Mouse (Mus musculus) kidney, adult 2 months (tissue): ENCODE results near the gene Knop1. TPM values are rescaled to one million over a fixed set of nuclear protein-coding genes. Genes with fewer than 3 reads are reported as not detected.

ENCODE experiments used
- DNase-seq: peaks from one replicate; pipeline ENCODE4 v3.0.0; 2021
- H3K27ac ChIP-seq: fragments of 200-500 bp; 2 replicates; pipeline ENCODE4 v1.5.1; 2012; ENCODE audit warnings: low read depth, low read length, control low read depth, inconsistent platforms; ENCODE audit not compliant: insufficient read depth
- H3K27me3 ChIP-seq: fragments of 200-500 bp; replicated peaks from 2 replicates; pipeline ENCODE4 v1.6.1; 2012; ENCODE audit warnings: mild to moderate bottlenecking, moderate library complexity, low read length, inconsistent platforms; ENCODE audit not compliant: control insufficient read depth, insufficient read depth
- H3K36me3 ChIP-seq: fragments of 200-500 bp; 2 replicates; pipeline ENCODE4 v1.6.1; 2012; ENCODE audit warnings: mild to moderate bottlenecking, moderate library complexity, low read length, inconsistent platforms; ENCODE audit not compliant: control insufficient read depth, insufficient read depth
- H3K4me1 ChIP-seq: fragments of 200-500 bp; 2 replicates; pipeline ENCODE4 v1.6.1; 2011; ENCODE audit warnings: low read length; ENCODE audit not compliant: control insufficient read depth, insufficient read depth
- H3K4me3 ChIP-seq: fragments of 200-500 bp; 2 replicates; pipeline ENCODE4 v1.5.1; 2011; ENCODE audit warnings: mild to moderate bottlenecking, low read depth, low read length, control low read depth; ENCODE audit not compliant: insufficient read depth
- CTCF ChIP-seq: fragments of 200-500 bp; conservative IDR thresholded peaks from 2 replicates; pipeline ENCODE4 v1.5.1; 2011; ENCODE audit warnings: low read depth, mild to moderate bottlenecking, control low read depth, low read length, moderate library complexity, mixed read lengths; ENCODE audit not compliant: insufficient read depth, insufficient read length
- POLR2A ChIP-seq: fragments of 200-500 bp; IDR thresholded peaks from one replicate; pipeline ENCODE4 v1.6.1; 2011; ENCODE audit warnings: low read depth, low read length, control low read depth
- WGBS: fragments of 180-500 bp; shearing (Covaris S2); methylation state at CpG from one replicate; pipeline ENCODE4 v1.1.7; 2018; 5-methylcytosine and 5-hydroxymethylcytosine counted together
- polyA plus RNA-seq: library from polyadenylated mRNA; depleted of rRNA; stranded (reverse); fragments of >200 nt; gene quantifications from 2 replicates; pipeline ENCODE4 v1.2.3, GENCODE M21; 2012; rRNA removed

Gene Knop1
- polyA plus RNA-seq: 10.0 and 11.8 TPM in 2 replicates

DNA sequence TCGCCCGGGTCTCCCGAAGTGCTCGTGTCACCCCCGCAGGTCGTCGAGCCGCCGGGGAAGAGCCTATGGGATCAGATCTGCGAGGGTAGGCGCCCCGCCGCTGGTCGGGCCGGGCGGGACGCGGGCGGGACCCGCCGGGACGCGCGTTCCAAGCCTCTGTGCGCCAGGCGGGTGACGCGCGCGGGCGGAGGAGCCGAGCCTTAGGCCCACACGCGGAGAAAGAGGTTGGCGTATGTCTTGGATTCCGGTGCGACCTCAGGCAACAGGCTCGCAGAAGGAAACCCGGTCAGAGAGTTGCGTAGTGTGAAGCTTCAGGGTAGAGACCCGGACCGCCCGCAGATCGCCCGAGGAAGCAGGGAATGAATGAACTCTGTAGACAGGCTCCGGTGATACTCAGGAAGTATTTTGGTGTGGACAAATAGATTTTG, at the start of gene Knop1:
Gene Knop1, minus strand, starts transcription at position 378 of the 428 bp plus-strand sequence.
- WGBS: under 1% methylated on average over 46 of the region's 46 CpGs
- H3K27ac ChIP-seq: peak within 1 kb of the TSS; percentile 41
- H3K4me1 ChIP-seq: peaks cover 4% of the 10 kb centered on the region; the same call in 1 of the 2 replicates
- no peak for DNase-seq
- H3K27me3 ChIP-seq: no peaks in the 10 kb centered on the region
- TF ChIP-seq POLR2A (no peak), CTCF (no peak)
- H3K4me3 ChIP-seq: peak within 1 kb of the TSS; percentile 77
- no peaks in the 10 kb centered on the region for H3K36me3 ChIP-seq

DNA sequence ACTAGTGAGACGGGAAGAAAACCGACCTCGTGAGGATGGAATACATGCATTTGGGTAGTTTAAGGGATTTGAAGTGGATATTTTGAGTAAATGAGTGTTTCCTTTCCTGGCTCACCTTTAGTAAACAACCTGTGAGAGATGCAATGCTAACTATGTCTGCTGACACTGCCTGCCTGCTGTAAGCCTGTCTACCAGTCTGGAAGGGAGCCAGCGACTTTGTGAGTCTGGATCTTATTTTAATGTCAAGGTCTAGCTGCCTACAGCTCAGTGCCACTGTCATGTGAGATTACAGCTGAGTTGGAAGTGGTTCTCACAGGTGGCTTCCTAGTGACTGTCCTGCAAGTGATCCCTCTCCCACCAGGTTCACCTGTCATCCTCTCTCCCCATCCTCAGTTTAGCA, 48.5 kb upstream of the Knop1 start:
- H3K27me3 ChIP-seq: no peaks in the 10 kb centered on the region
- H3K4me1 ChIP-seq: no peaks in the 10 kb centered on the region
- H3K27ac ChIP-seq: no peak overlapping the region
- no peak overlapping the region for H3K4me3 ChIP-seq
- TF ChIP-seq CTCF (no peak), POLR2A (no peak)
- no peaks in the 10 kb centered on the region for H3K36me3 ChIP-seq
- DNase-seq: no peak
- 85% methylated on average over 4 of the region's 4 CpGs for WGBS

DNA sequence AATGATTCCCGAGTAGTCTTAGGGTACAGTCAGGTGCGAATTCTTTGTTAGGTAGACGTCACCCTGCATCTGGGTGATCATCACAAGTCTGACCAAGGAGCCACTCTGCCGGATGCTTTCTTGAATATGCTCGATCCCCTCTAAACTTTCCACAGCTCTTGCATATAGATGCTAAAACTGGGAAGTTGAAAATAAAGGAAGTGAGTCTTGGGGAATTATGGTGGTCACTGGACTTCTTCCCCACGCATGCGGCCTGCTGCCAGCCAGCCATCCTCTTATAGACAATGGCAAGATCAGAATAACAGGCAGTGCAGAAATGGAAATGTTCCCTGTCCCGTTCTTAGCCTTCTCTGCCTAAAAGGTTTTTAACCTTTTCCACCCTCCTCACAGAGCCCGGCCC, 47.8 kb upstream of the Knop1 start:
- no peak for DNase-seq
- H3K27me3 ChIP-seq: no peaks in the 10 kb centered on the region
- no peak overlapping the region for H3K4me3 ChIP-seq
- H3K36me3 ChIP-seq: no peaks in the 10 kb centered on the region
- H3K27ac ChIP-seq: no peak overlapping the region
- no peaks in the 10 kb centered on the region for H3K4me1 ChIP-seq
- TF ChIP-seq CTCF: no peak
- TF ChIP-seq POLR2A: no peak
- 91% methylated on average over 9 of the region's 9 CpGs for WGBS

DNA sequence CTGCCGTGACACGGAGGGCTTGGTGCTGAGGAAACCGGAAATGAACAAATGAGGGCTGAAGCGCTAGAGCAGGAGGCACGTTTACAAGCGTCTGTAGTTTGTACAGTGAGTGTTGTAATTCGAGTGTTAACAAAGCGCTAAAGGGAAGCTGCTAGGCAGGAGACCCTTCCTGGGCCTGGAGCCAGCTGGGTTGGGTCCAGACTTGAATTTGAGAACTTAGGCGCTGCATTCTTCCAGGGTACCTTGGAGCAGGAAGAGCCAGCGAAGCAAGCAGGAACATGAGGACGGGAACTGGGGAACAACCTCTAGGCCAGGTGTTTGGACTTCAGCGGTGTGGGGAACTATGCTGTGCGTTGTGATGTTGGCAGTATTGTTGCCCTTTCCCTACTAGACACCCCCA, 46.9 kb upstream of the Knop1 start:
- Histone ChIP-seq H3K27me3 (no peaks in the 10 kb centered on the region), H3K4me3 (no peak overlapping the region), H3K36me3 (no peaks in the 10 kb centered on the region), H3K27ac (no peak overlapping the region), H3K4me1 (no peaks in the 10 kb centered on the region)
- DNase-seq: peak; percentile 10
- no peak for TF ChIP-seq CTCF
- TF ChIP-seq POLR2A: no peak
- 19% methylated on average over 13 of the region's 13 CpGs for WGBS

DNA sequence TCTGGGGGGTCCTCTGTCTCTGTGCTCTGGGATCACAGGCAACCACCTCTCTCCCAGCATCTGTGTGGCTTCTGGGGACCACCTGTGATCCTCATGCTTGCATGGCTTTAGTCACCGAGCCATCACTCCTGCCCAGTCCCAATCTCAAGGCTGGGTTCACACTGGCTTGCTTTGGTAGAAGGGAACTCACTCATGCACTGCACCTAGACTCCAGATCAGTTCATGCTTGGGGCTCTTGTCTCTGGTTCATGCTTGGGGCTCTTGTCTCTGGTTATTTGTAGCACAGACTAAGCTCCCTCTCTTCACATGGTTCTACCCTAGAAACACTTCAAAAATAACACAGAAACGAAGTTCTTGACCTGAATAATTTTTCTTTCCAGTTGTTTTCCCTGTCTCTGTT, 44.0 kb upstream of the Knop1 start:
- H3K27me3 ChIP-seq: no peaks in the 10 kb centered on the region
- H3K36me3 ChIP-seq: no peaks in the 10 kb centered on the region
- 86% methylated on average over 2 of the region's 2 CpGs for WGBS
- H3K4me3 ChIP-seq: no peak overlapping the region
- no peak overlapping the region for H3K27ac ChIP-seq
- no peaks in the 10 kb centered on the region for H3K4me1 ChIP-seq
- TF ChIP-seq POLR2A (no peak), CTCF (no peak)
- DNase-seq: no peak

DNA sequence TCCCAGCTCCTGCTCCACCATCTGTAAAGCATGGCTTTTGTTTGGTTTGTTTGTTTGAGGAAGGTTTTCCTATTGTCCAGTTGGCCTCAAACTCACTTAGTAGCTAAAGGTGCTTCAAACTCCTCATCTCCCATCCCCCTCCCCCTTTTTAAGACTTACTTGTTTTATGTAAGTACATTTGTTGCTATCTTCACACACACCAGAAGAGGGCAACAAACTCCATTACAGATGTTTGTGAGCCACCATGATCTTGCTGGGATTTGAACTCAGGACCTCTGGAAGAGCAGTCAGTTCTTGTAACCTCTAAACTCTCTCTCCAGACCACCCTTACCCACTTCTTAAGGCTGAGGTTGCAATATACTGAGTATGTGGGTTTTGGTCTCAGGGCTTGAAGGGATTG, 42.0 kb upstream of the Knop1 start:
- H3K27me3 ChIP-seq: no peaks in the 10 kb centered on the region
- no peak for TF ChIP-seq POLR2A
- TF ChIP-seq CTCF: no peak
- no peak overlapping the region for H3K4me3 ChIP-seq
- H3K4me1 ChIP-seq: no peaks in the 10 kb centered on the region
- no peak for DNase-seq
- no peaks in the 10 kb centered on the region for H3K36me3 ChIP-seq
- H3K27ac ChIP-seq: no peak overlapping the region

DNA sequence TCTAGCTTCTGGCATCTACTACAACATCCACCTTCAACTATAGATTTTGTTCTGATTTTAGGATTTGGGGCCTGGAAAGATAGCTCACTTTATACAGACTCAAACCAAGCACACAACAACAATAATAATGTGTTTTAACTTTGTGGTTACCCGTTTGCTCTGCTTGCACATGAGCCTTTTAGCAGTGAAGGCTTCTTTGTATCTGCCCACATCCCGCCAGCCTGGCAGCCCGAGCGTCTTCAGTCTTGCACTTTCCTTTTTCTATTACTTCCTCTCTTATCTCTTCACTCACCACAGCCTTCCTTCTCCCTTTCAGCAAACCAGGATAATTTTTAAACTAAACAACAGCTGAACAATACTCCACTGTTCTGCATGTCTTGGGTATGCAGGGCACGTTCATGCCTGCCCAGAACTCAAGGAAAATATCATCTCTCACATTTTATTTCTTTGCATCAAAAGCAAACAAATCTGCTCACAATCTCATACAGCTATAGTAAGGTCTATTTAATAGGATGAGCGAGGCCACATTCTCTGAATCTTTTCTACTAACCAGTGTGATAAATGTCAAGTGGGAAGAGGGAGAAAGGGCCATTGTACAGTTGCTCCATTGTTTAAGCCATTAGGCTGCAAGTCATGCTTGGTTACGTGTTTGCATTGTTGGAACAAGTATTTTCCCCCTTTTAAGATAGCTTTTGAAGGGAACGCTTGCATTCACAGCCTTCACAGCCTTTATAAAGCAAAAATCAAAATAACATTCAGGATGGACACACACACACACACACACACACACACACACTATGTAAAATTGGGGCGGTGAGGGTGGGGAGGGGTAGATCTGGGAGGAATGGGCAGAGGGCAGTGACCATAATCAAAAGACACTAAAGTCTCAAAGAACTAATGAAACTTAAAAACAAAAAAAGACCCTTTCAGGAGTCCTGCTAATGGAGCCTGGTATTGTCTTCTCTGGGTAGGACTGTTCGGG, 39.7 kb upstream of the Knop1 start:
- WGBS: 81% methylated on average over 10 of the region's 10 CpGs
- no peak for DNase-seq
- Histone ChIP-seq H3K4me3 (no peak overlapping the region), H3K4me1 (no peaks in the 10 kb centered on the region), H3K27ac (no peak overlapping the region), H3K27me3 (no peaks in the 10 kb centered on the region), H3K36me3 (no peaks in the 10 kb centered on the region)
- TF ChIP-seq CTCF (no peak), POLR2A (no peak)
